22 mouse cellular contexts compared by ENCODE assay signal in genomic region chr4:135073523-135073922, GRCm38 (mm10). TPM values are rescaled to one million over a fixed set of nuclear protein-coding genes. Genes with fewer than 3 reads are reported as not detected.
DNase-seq lines count a peak whose midpoint lies in the region; ATAC-seq and TF ChIP-seq lines count a peak whose summit lies in the region.
"Had no signal": no experiment of that assay in that cellular context is flagged by ENCODE, and none has a peak within 500 bp of the region (broad histone marks: within the 10 kb centered on the region; RNA-seq: fewer than 3 reads in every experiment).

No protein-coding gene starts in this region.

- no peak overlapping the region for H3K9ac ChIP-seq in lung, postnatal 0 days (replicated peaks; ENCODE audit: low read depth)
- H3K9ac ChIP-seq: heart, embryonic 12.5 days; hindbrain, embryonic 13.5 days; limb, embryonic 15.5 days; liver, embryonic 15.5 days; midbrain, embryonic 12.5 days had no signal

- peak; percentile 37 for DNase-seq in 3134 (ENCODE audit: extremely low read depth, insufficient read length, low spot score)
- DNase-seq in CD4-positive helper T cell, adult 2 months (ENCODE audit: low read depth, low spot score), result peak; percentile 57
- DNase-seq in naive thymus-derived CD4-positive, alpha-beta T cell, adult 2 months (ENCODE audit: low read depth), result peak; percentile 16
- no peak for DNase-seq in heart, postnatal 14 days
- DNase-seq in urinary bladder, postnatal 4 days (ENCODE audit: low spot score in 2 of 2), result no peak
- no peak for DNase-seq in lung, postnatal 0 days (ENCODE audit: low spot score)
- DNase-seq: adrenal gland, postnatal 25 days; cerebellum, adult 2 months; cerebellum, postnatal 36 days; gastrocnemius, adult 2 months; kidney, adult 11 months; kidney, postnatal 10 days; right cerebral cortex, postnatal 14 days; thymus, postnatal 25 days had no signal

- H3K36me3 ChIP-seq in lung, postnatal 0 days (ENCODE audit: insufficient read depth, low read length), result no peaks in the 10 kb centered on the region
- H3K36me3 ChIP-seq: heart, embryonic 12.5 days; hindbrain, embryonic 13.5 days; limb, embryonic 15.5 days; liver, embryonic 15.5 days; midbrain, embryonic 12.5 days had no signal

- intact Hi-C loops in heart, postnatal 14 days (cut with DNase I), result no loop called here

- no peak overlapping the region for H3K27ac ChIP-seq in lung, postnatal 0 days (ENCODE audit: low read length)
- H3K27ac ChIP-seq: gastrocnemius, adult 2 months; hindbrain, embryonic 13.5 days; limb, embryonic 15.5 days; liver, embryonic 15.5 days; midbrain, embryonic 12.5 days had no signal

- no peaks in the 10 kb centered on the region for H3K9me3 ChIP-seq in lung, postnatal 0 days (ENCODE audit: low read length)
- H3K9me3 ChIP-seq: heart, embryonic 12.5 days; hindbrain, embryonic 13.5 days; limb, embryonic 15.5 days; liver, embryonic 15.5 days; midbrain, embryonic 12.5 days had no signal

- peak; percentile 34 for ATAC-seq in activated CD4-positive, CD25-positive, alpha-beta regulatory T cell, adult 4 months
- no peak for ATAC-seq in lung, postnatal 0 days

- H3K4me2 ChIP-seq in lung, postnatal 0 days (replicated peaks; ENCODE audit: low read depth, low read length), result no peak overlapping the region
- H3K4me2 ChIP-seq: heart, embryonic 12.5 days; hindbrain, embryonic 13.5 days; limb, embryonic 15.5 days; liver, embryonic 15.5 days; midbrain, embryonic 12.5 days had no signal

- 68% methylated on average over 10 of the region's 10 CpGs for WGBS in lung, postnatal 0 days

- H3K4me1 ChIP-seq in lung, postnatal 0 days (ENCODE audit: insufficient read depth, low read depth, low read length), result no peaks in the 10 kb centered on the region
- H3K4me1 ChIP-seq: hindbrain, embryonic 13.5 days; limb, embryonic 15.5 days; liver, embryonic 15.5 days; midbrain, embryonic 12.5 days had no signal

- no peak for TF ChIP-seq CTCF in lung, postnatal 0 days (IDR thresholded peaks at IDR 0.05)

- H3K4me3 ChIP-seq in lung, postnatal 0 days (ENCODE audit: low read depth, low read length), result no peak overlapping the region
- H3K4me3 ChIP-seq: gastrocnemius, adult 2 months; heart, embryonic 12.5 days; hindbrain, embryonic 13.5 days; limb, embryonic 15.5 days; liver, embryonic 15.5 days; midbrain, embryonic 12.5 days had no signal

- TF ChIP-seq EP300 in lung, postnatal 0 days (IDR thresholded peaks at IDR 0.05), result no peak

- no peaks in the 10 kb centered on the region for H3K27me3 ChIP-seq in lung, postnatal 0 days (replicated peaks; ENCODE audit: insufficient read depth, low read length)
- H3K27me3 ChIP-seq: hindbrain, embryonic 13.5 days; limb, embryonic 15.5 days; midbrain, embryonic 12.5 days had no signal

RNA-seq across cellular contexts. Expression of gene Runx3, which starts 46.9 kb away (rescaled TPM):
- polyA plus RNA-seq in activated CD4-positive, CD25-positive, alpha-beta regulatory T cell, adult 4 months (2017; shearing (Covaris generic)), result 10 to 100 TPM; 12.8 to 17.6 TPM
- 1 to 10 TPM in 1 of 2 experiments, under 1 TPM in 1; 0.72 to 2.4 TPM for total RNA-seq in heart, postnatal 14 days (2021)
- 0.13 and 0.18 TPM in 2 replicates for polyA plus RNA-seq in lung, postnatal 0 days (2015; fragmentation: Nextera tagmentation; extraction: Ambion mirVana)
- total RNA-seq: left cerebral cortex, postnatal 36 days had no signal
- polyA plus RNA-seq: cerebellum, adult 2 months; midbrain, embryonic 12.5 days; neural tube, embryonic 14.5 days had no signal

Comparison
In these comparisons a context has a peak if more than half of its experiments do, and no peak if none do; other contexts are left out.
1. DNase-seq: peak in 3134 (single experiment), CD4-positive helper T cell, adult 2 months (single experiment) and naive thymus-derived CD4-positive, alpha-beta T cell, adult 2 months (single experiment); none in heart, postnatal 14 days (0 of 2), urinary bladder, postnatal 4 days (0 of 2) and lung, postnatal 0 days (single experiment).
2. RNA of gene Runx3, which starts 46.9 kb away (polyA plus RNA-seq): 12.8 to 17.6 TPM in activated CD4-positive, CD25-positive, alpha-beta regulatory T cell, adult 4 months; 0.13 to 0.18 TPM in lung, postnatal 0 days; every median in the first group is over 10 times any median in the second.